Mouse (Mus musculus) left cerebral cortex, postnatal 36 days (tissue): ENCODE results near the gene Rcsd1. TPM values are rescaled to one million over a fixed set of nuclear protein-coding genes. Genes with fewer than 3 reads are reported as not detected.

Source experiments
- DNase-seq, 2 experiments: peaks; one replicate each; pipeline ENCODE4 v3.0.0; 2021 to 2022; ENCODE audit warnings: low spot score in 2 of 2, mixed read lengths in 1 of 2
- intact Hi-C: fragments of 180-260 bp; cut with DNase I; formaldehyde crosslinking; loops from one replicate; pipeline ENCODE4 v1.15.1; 2025
- total RNA-seq, 2 experiments: library from RNA; stranded (reverse); gene quantifications; 2 replicates each; pipeline ENCODE4 v1.2.3; 2021

Rcsd1 gene
- total RNA-seq, 2 experiments from 2014 or later = 3.6 to 5.0 TPM

DNA sequence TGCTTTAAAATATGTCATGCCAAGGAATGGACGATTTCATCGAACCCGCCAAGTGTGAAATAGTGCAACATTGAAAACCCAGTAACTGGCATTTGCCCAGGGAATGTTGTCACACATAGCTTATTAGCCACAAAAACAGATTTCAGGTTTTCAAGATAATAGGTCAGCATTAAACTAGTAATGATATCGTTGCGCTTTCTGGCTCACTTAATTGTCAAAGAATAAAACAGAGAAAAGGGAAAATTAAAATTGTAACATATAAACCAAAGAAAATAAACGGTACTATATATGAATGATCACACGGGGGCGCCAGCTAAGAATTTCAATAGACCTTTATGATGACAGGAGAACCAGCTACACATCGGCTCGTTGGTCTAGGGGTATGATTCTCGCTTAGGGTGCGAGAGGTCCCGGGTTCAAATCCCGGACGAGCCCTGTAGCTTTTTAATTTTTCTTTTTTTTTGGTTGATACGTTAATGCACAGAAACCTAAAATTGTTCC is 68.2 kb downstream of the Rcsd1 start:
- DNase-seq = peak; percentile 69 to 81
- intact Hi-C loops = loop anchor here (5.0 kb wide), 2 partner anchors 54 to 179 kb away; partner anchors contain the start of genes Dcaf6 and Mpc2

DNA sequence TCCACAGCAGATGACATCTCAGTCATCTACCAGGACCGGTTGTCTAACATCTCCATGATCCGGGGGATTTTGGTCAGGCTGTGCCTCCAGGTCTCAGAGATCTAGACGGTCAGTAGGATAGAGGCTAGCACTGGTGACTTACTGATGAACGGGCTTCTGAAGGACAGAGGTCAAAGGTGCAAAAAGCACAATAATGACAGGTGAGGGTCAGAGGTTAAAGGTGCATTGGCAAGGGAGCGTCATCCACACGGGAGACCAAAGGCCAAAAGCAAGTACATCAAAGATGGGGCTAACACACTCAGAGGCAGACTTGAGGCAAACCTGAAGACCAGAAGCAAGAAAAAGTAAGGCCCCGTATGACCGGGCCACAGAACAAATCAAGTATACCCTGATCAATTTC is 73.3 kb downstream of the Rcsd1 start:
- intact Hi-C loops = no loop called here
- DNase-seq = no peak

GRCm38 (mm10) chr1:165635055-165635897 is 74.3 kb downstream of the Rcsd1 start:
- intact Hi-C loops = no loop called here
- no peak for DNase-seq

DNA sequence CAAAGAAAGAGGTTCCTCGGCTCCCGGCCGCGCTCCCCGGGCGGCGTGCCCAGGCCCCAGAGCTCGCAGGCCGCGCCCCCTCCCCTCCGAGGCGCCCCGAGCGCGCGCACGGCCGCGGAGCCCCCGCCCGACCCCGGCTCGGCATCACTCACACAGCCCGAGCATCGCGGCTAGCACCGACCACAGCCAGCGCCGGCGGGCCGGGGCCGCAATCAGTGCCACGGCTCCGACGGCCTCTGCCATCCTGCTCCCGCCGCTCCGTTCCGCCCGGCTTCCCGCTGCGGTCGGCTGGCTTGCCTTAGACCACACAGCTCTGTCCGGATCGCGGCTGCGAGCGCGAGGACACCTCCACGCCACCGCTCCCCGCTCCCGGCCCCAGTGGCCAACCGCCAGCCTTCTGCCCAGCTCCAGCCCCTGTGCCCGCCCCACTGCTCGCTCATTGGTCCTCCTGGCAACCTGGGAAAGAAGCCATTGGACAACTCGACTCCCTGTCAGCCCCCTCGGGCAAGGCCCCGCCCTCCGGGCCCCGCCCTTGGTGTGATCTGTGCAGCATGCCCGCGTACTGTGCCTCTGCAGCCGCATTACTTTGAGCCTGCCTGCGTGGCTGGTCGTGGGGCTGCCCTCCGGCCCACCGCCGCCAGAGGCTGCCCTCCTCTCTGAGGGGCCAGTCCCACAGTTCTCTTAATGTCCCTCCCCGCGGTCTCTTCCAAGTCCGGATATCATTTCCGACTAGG is 75.2 kb downstream of the Rcsd1 start, which contains the start of gene Mpzl1:
TSS of gene Mpzl1 (minus strand) at position 388 of the 734 bp plus-strand sequence.
- peak; percentile 98 for DNase-seq
- intact Hi-C loops = no loop called here

- intact Hi-C loops = no loop called here
- no peak for DNase-seq
These were observed 76.2 kb downstream of the Rcsd1 start for GRCm38 (mm10) chr1:165633345-165633744.

GRCm38 (mm10) chr1:165631136-165631535 is 78.4 kb downstream of the Rcsd1 start:
- DNase-seq = no peak
- intact Hi-C loops = no loop called here

GRCm38 (mm10) chr1:165629975-165630374 is 79.6 kb downstream of the Rcsd1 start:
- intact Hi-C loops = no loop called here
- DNase-seq = no peak

DNA sequence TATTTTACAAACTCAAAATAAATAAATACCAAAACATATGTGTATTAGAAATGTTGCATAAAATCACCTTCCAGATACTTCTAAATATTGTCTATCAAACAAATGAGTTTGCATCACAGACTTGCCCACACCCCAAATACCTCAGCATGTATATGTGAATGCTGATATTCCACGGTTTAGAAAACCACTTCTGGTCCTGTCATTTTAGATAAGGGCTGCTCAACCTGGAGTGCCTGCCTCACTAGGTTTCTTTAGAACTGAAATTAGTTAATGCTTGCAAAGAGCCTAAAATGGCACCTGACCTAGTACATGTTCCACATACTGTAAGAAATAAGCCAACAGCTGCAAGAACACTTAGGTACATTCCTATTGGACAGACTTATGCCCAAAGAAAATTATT is 81.0 kb downstream of the Rcsd1 start:
- no peak for DNase-seq
- intact Hi-C loops = no loop called here

DNA sequence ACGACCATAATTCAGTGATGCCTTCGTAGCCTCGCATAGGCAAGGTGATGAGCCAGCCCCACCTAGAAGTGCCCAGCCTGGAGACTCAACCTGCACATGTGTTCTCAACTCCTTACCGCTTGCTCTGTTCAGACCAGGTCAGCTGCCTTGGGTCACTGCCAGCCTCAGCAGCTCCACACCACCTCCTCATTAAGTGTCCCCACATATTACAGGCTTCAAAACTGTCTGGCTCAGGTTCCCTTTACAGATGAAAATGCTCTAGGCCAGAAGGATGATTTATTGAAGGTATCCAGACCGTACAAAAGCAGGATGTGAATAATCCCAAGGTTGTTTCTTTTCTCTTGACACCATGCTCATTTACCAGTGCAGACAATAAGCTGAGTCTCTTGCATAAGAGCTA is 83.7 kb downstream of the Rcsd1 start:
- intact Hi-C loops = no loop called here
- DNase-seq = no peak

DNA sequence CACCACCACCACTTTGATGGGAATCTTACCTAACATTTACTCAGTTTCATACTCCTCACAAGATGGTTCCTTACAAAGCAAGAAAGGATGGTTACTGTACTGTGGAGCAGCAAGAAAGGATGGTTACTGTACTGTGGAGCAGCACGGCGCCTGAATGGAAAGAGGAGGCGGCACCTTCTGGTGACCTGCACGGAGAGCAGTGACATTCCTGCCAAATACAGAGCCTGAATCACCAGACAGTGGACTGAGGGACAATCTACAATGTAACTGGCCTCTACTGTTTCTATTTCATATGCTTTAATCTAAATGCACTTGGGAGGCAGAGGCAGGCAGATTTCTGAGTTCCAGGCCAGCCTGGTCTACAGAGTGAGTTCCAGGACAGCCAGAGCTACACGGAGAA is 84.5 kb downstream of the Rcsd1 start:
- DNase-seq = no peak
- intact Hi-C loops = no loop called here

GRCm38 (mm10) chr1:165618201-165618624 is 91.3 kb downstream of the Rcsd1 start:
- intact Hi-C loops = no loop called here
- DNase-seq = peak; percentile 17 to 18

- DNase-seq = no peak
- intact Hi-C loops = no loop called here
These were observed 92.2 kb downstream of the Rcsd1 start for GRCm38 (mm10) chr1:165617166-165617891.

DNA sequence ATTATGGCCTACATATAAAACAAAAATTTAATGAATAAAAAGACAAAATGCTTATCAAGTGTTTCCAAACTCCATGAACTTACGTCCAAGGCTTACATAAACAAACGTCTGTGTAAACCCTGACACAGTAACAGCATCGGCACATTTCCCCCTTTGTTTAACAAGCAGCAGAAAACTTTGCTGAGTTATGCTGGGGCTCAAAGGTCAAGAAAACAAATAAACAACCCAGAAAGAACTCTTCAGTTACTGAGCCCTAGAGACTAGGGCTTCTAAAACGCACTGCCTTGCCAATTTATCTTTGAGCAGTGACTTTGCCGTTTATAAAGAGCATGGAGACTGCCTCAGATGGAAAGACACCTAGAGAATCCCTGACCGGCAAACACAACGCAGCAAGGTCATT is 92.9 kb downstream of the Rcsd1 start:
- intact Hi-C loops = no loop called here
- DNase-seq = no peak

- no peak for DNase-seq
- intact Hi-C loops = no loop called here
These were observed 94.8 kb downstream of the Rcsd1 start for GRCm38 (mm10) chr1:165614793-165615192.

DNA sequence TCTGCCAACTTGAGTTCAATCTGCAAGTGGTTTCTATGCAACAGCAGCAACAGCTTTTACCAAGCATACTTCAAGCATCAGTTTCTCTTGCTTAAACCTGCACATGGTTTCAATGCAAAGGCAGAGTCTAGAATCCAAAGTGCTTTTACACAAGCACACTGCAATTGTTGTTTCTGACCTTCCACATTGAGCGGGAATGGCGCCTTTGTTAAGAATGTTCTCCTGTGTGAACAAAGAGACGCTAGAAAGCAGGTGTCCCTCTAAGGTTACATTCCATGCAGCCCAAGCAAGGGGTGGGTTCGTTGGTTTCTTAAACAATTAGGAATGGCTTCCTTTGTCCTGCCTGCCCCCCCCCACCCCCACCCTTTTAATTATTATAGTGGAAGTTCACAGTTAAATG is 95.6 kb downstream of the Rcsd1 start:
- intact Hi-C loops = no loop called here
- DNase-seq = no peak

DNA sequence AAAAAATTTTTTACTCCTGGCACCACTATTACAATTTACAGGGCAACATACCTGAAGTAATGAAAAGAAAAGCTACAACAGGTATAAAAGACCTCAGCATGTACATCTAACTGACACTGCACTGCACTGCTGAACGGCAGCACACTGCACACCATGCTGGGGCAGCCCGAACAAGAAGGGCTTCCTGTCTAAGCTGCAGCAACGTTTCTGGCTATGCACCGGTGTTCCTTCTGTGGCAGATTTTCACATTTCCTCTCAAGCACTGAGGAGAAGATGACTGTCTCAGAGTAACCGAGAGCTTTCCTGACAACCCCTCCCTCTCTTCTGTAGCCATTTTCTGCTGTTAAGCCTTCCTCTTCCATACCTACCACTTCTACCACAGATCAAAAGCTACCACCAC is 96.8 kb downstream of the Rcsd1 start:
- DNase-seq = no peak
- intact Hi-C loops = no loop called here

GRCm38 (mm10) chr1:165610321-165610999 is 99.1 kb downstream of the Rcsd1 start:
- intact Hi-C loops = no loop called here
- no peak for DNase-seq

DNA sequence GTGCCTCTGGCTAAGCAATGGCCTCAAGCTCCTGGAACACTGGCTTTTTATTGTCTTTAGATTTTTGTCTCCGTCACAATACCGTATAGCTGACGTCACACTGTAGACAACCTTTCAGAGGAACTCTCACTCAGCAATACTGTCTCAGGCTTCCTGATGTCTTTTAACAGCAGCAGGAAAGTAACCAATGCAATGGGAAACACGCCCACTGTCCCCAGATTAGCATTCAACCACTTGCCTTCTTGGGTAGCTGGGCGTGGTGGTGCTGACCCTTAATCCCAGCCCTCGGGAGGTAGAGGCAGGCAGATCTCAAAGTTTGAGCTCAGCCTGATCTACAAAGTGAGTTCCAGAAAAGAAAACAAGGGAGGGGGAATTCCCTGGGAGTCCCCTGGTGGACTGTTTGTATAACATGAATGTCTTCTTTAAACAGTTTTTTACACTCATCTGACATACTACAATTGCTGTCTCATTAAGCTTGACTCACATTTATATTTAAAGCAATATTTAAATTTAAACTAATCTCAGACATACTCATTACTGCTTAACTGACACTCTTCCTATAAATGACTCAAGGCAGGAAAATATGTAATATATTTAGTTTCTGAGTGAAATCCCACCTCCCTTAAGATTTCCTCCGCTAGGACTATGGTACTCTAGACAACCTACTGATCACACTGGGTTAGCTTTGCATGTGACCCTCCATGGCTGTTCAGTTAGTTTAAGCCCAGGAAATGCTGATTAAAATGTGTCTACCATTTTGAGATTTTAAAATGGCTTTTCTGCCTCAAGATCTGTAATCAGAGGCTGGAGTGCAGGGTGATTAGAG is 99.8 kb downstream of the Rcsd1 start:
- intact Hi-C loops = no loop called here
- no peak for DNase-seq

DNA sequence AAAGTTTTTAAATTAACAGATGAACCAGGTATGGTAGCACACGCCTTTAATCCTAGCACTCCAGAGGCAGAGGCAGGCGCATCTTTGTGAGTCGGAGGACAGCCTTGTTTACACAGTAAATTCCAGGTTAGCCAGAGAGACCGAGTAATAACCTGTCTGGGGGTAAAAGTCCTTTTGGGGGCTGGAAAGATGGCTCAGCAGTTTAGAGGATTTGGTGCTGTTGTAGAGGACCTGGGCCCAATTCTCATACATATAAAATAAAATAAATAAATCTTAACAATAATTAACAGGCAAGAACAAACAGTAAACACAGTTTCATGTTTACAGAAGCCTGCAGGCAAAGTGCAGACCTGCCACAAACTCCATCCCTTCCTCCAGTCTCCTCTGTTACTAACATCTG is 100.7 kb downstream of the Rcsd1 start:
- intact Hi-C loops = no loop called here
- DNase-seq = no peak
